In genomic region chr5:100751655-100752054, GRCm38 (mm10) we compare ENCODE assay signal across 11 mouse cellular contexts. TPM values are rescaled to one million over a fixed set of nuclear protein-coding genes. Genes with fewer than 3 reads are reported as not detected.
DNase-seq lines count a peak whose midpoint lies in the region; ATAC-seq lines count a peak whose summit lies in the region.
"Had no signal": no experiment of that assay in that cellular context is flagged by ENCODE, and none has a peak within 500 bp of the region (broad histone marks: within the 10 kb centered on the region; RNA-seq: fewer than 3 reads in every experiment).

No protein-coding gene starts in this region.

- H3K27ac ChIP-seq in midbrain, embryonic 14.5 days (replicated peaks; ENCODE audit: low read depth, low read length): no peak overlapping the region
- H3K27ac ChIP-seq in kidney, embryonic 14.5 days (ENCODE audit: low read depth, low read length): no peak overlapping the region
- H3K27ac ChIP-seq: heart, embryonic 13.5 days; liver, embryonic 12.5 days had no signal

- no peaks in the 10 kb centered on the region for H3K36me3 ChIP-seq in midbrain, embryonic 14.5 days (ENCODE audit: control insufficient read depth, insufficient read depth, low read length)
- no peaks in the 10 kb centered on the region for H3K36me3 ChIP-seq in kidney, embryonic 14.5 days (ENCODE audit: control insufficient read depth, insufficient read depth, low read length)
- H3K36me3 ChIP-seq: heart, embryonic 13.5 days; liver, embryonic 12.5 days had no signal

- H3K27me3 ChIP-seq in midbrain, embryonic 14.5 days (ENCODE audit: control insufficient read depth, insufficient read depth, low read length): no peaks in the 10 kb centered on the region
- H3K27me3 ChIP-seq in kidney, embryonic 14.5 days (ENCODE audit: control insufficient read depth, insufficient read depth, low read length): no peaks in the 10 kb centered on the region
- H3K27me3 ChIP-seq: heart, embryonic 13.5 days; liver, embryonic 12.5 days had no signal

- H3K4me2 ChIP-seq in midbrain, embryonic 14.5 days (ENCODE audit: low read length): no peak overlapping the region
- H3K4me2 ChIP-seq in kidney, embryonic 14.5 days (replicated peaks; ENCODE audit: low read depth, low read length): no peak overlapping the region
- H3K4me2 ChIP-seq: heart, embryonic 13.5 days; liver, embryonic 12.5 days had no signal

- no peak overlapping the region for H3K9ac ChIP-seq in midbrain, embryonic 14.5 days (replicated peaks; ENCODE audit: low read length)
- H3K9ac ChIP-seq in kidney, embryonic 14.5 days (ENCODE audit: low read depth, low read length): no peak overlapping the region
- H3K9ac ChIP-seq: heart, embryonic 13.5 days; liver, embryonic 12.5 days had no signal

- no peak for ATAC-seq in midbrain, embryonic 14.5 days (ENCODE audit: low FRiP score, low TSS enrichment)
- no peak for ATAC-seq in kidney, embryonic 14.5 days (ENCODE audit: low FRiP score, low TSS enrichment)
- ATAC-seq: intestine, embryonic 16.5 days; liver, embryonic 12.5 days had no signal

- 0 out of 2 replicates have a peak, but pooled peaks cover 4% of the 10 kb centered on the region for H3K4me1 ChIP-seq in midbrain, embryonic 14.5 days (ENCODE audit: control insufficient read depth, insufficient read depth, low read length)
- H3K4me1 ChIP-seq in kidney, embryonic 14.5 days (ENCODE audit: control insufficient read depth, insufficient read depth, low read length): no peaks in the 10 kb centered on the region
- H3K4me1 ChIP-seq: heart, embryonic 13.5 days; liver, embryonic 12.5 days had no signal

- no peaks in the 10 kb centered on the region for H3K9me3 ChIP-seq in midbrain, embryonic 14.5 days (ENCODE audit: control insufficient read depth, low read length)
- H3K9me3 ChIP-seq in kidney, embryonic 14.5 days (ENCODE audit: control insufficient read depth, low read length): no peaks in the 10 kb centered on the region; the same call in 1 of the 2 replicates
- H3K9me3 ChIP-seq: liver, embryonic 12.5 days had no signal

- 43% methylated on average over 4 of the region's 4 CpGs for WGBS in midbrain, embryonic 14.5 days
- WGBS in kidney, embryonic 14.5 days: 50% methylated on average over 4 of the region's 4 CpGs

- peak; percentile 21 to 56 for DNase-seq in adrenal gland, adult (ENCODE audit: inconsistent age in 2 of 2, low spot score in 1 of 2)
- DNase-seq in adrenal gland, postnatal 25 days: no peak
- DNase-seq in ovary, adult 18-20 months (ENCODE audit: low spot score): peak; percentile 10
- DNase-seq in ovary, postnatal 14 days (ENCODE audit: low spot score): no peak
- peak; percentile 14 for DNase-seq in midbrain, embryonic 14.5 days
- peak; percentile 47 for DNase-seq in thymus, postnatal 4 days
- DNase-seq in left cerebral cortex, adult 18-20 months (ENCODE audit: low spot score in 2 of 2): no peak

- H3K4me3 ChIP-seq in midbrain, embryonic 14.5 days (replicated peaks; ENCODE audit: low read depth, low read length): no peak overlapping the region
- no peak overlapping the region for H3K4me3 ChIP-seq in kidney, embryonic 14.5 days (ENCODE audit: low read length)
- H3K4me3 ChIP-seq: heart, embryonic 13.5 days; liver, embryonic 12.5 days had no signal

RNA-seq across cellular contexts. Expression of gene Hpse, which starts 32.1 kb away (rescaled TPM):
- 0.30 and 0.95 TPM in 2 replicates for total RNA-seq in adrenal gland, postnatal 25 days (2021)
- 0.55 TPM in 1 of 2 replicates, not detected in the other for polyA plus RNA-seq in midbrain, embryonic 14.5 days (2014; fragmentation: Nextera tagmentation; extraction: Ambion mirVana)
- 2.4 and 3.5 TPM in 2 replicates for polyA plus RNA-seq in kidney, embryonic 14.5 days (2014; fragmentation: Nextera tagmentation; extraction: Ambion mirVana)
- total RNA-seq in left cerebral cortex, adult 18-20 months (2021): 1 to 10 TPM; 1.2 to 1.9 TPM

RNA-seq across cellular contexts. Expression of gene Helq, which starts 46.7 kb away (rescaled TPM):
- total RNA-seq in adrenal gland, postnatal 25 days (2021): 8.6 and 10.5 TPM in 2 replicates
- 23.9 and 25.4 TPM in 2 replicates for polyA plus RNA-seq in midbrain, embryonic 14.5 days (2014; fragmentation: Nextera tagmentation; extraction: Ambion mirVana)
- polyA plus RNA-seq in kidney, embryonic 14.5 days (2014; fragmentation: Nextera tagmentation; extraction: Ambion mirVana): 19.5 and 22.4 TPM in 2 replicates
- total RNA-seq in left cerebral cortex, adult 18-20 months (2021): 10 to 100 TPM; 16.4 to 17.1 TPM

RNA-seq across cellular contexts. Expression of gene Mrps18c, which starts 46.8 kb away (rescaled TPM):
- 82.3 and 82.5 TPM in 2 replicates for total RNA-seq in adrenal gland, postnatal 25 days (2021)
- 160 and 171 TPM in 2 replicates for polyA plus RNA-seq in midbrain, embryonic 14.5 days (2014; fragmentation: Nextera tagmentation; extraction: Ambion mirVana)
- polyA plus RNA-seq in kidney, embryonic 14.5 days (2014; fragmentation: Nextera tagmentation; extraction: Ambion mirVana): 168 and 209 TPM in 2 replicates
- 10 to 100 TPM; 59.9 to 63.8 TPM for total RNA-seq in left cerebral cortex, adult 18-20 months (2021)

Comparison
In these comparisons a context has a peak if more than half of its experiments do, and no peak if none do; other contexts are left out.
1. DNase-seq: peak in adrenal gland, adult (2 of 2), ovary, adult 18-20 months (single experiment), midbrain, embryonic 14.5 days (single experiment) and thymus, postnatal 4 days (single experiment); none in adrenal gland, postnatal 25 days (single experiment), ovary, postnatal 14 days (single experiment) and left cerebral cortex, adult 18-20 months (0 of 2).